Mouse (Mus musculus) adrenal gland, adult 8-10 months (tissue): ENCODE data around the gene Etnk1. TPM values are rescaled to one million over a fixed set of nuclear protein-coding genes. Genes with fewer than 3 reads are reported as not detected.
"Not testable (repeated sequence)": the region's sequence is repeated elsewhere in the genome, so short reads cannot be mapped to it uniquely, and the experiment has no call there.

Experiments used
- DNase-seq: peaks from one replicate; pipeline ENCODE4 v3.0.0; 2022
- total RNA-seq, 4 experiments: library from RNA; stranded (reverse); gene quantifications; 2 replicates each; pipeline ENCODE4 v1.2.4; 2022

The Etnk1 gene
- total RNA-seq, 4 experiments from 2014 or later: 126 to 142 (median 139) TPM

- DNase-seq: not testable (repeated sequence)
Measured at GRCm38 (mm10) chr6:143151081-143151995, 15.7 kb upstream of the Etnk1 start.

GRCm38 (mm10) chr6:143152321-143152827 lies 14.6 kb upstream of the Etnk1 start:
- peak; percentile 42 for DNase-seq

GRCm38 (mm10) chr6:143153160-143153559 lies 13.9 kb upstream of the Etnk1 start:
- DNase-seq: no peak

DNA sequence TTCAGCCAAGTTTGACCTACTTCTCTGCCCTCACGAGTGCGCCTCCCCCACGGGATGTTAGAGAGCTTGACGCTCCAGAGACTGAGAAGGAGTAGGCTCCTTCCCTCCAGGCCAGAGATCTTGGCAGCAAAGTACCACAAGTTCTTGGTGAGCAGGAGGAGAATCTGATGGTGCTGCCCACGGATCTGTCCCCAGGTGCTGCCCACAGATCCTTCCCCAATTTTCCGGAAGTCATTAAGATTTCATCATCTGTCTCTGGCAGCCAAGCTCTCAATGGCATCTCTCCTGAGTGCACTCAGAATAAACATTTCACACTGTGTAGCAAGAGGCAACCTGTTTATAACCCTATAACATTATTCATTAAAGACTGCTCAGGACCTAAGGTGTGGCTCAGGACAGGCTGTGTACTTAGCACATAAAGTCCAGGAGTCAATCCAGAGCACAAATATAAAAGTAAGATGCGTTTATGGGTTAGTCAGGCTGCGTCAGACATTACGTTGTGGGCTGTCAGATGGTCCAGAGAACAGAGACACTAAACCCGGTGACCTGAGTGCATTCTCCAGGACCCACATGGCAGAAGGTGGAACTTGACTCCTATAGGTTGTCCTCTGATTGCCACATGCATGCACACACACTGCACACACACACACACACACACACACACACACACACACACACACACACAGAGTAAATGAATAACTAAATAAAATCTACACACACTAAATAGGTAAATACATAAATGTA lies 13.1 kb upstream of the Etnk1 start:
- no peak for DNase-seq

GRCm38 (mm10) chr6:143154885-143155284 lies 12.1 kb upstream of the Etnk1 start:
- peak; percentile 54 for DNase-seq

GRCm38 (mm10) chr6:143155996-143156395 lies 11.0 kb upstream of the Etnk1 start:
- DNase-seq: no peak

DNA sequence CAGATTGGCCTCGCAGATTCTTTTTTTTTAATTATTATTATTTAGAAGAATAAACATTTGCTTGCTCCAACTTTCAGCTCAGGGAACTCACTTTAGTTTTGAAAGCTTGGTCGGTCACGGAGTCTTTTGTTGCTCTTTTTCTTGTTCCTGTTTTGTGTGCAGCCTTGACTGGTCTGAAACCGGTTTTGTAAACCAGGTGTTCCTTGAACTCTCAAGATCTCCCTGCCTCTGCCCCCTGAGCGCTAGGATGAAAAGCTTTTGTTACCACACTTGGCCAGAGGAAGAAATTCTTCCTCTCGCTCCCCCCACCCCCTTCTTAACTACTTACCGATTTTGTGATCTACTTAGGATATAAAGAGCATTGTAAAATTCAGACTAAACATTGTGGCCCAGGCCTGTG lies 10.3 kb upstream of the Etnk1 start:
- DNase-seq: no peak

- no peak for DNase-seq
Measured at GRCm38 (mm10) chr6:143157401-143157800, 9.6 kb upstream of the Etnk1 start.

- no peak for DNase-seq
Measured at GRCm38 (mm10) chr6:143160572-143161231, 6.3 kb upstream of the Etnk1 start.

DNA sequence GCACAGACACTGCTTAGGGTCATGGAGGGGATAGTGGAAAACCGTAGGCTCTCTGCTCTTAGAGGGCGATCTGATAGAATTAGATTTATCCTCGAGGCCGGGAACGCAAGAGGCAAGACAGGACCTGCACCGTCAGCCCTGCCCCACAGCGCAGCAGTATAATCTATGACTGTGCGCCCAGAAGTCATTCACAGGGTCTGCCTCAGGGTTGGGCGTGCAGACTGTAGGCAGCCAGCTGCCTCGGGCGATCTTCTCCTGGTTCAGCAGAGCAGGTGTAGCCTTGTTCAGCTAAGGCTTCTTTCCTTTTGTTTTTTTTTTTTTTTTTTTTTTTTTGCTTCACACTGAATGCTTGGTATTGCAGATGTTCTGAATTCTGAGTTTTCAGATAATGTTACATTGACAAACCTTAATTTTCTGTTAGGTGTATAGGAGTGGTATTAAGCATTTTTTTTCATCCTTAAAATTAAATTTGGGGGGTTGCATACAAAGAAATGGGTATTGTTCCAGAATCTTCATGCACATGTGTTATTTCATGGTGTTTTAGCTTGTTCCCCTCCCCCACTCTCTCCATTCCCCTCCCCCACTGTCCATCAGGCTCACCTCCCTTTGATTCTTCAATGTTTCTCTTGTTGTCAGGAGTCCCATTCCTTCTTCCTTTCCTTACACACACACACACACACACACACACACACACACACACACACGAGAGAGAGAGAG lies 4.7 kb upstream of the Etnk1 start:
- DNase-seq: no peak

GRCm38 (mm10) chr6:143163956-143164905 lies 2.8 kb upstream of the Etnk1 start:
- DNase-seq: no peak

DNA sequence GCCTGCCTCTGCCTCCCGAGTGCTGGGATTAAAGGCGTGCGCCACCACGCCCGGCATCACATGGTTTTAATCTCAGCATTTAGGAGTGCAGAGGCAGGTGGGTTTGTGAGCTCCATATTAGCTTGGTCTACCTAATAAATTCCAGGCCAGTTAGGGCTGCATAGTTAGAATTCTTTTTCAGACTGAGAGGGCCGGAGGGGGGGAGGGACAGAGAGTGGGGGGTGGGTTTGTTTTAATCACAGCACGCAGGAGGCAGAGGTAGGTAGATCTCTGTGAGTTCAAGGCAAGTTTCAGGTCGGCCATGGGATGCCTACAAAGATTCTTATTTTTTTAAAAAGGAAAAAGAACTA lies 2.1 kb upstream of the Etnk1 start:
- no peak for DNase-seq

- DNase-seq: no peak
Measured at GRCm38 (mm10) chr6:143165404-143166257, 1.4 kb upstream of the Etnk1 start.

GRCm38 (mm10) chr6:143167409-143167919 lies 443 bp downstream of the Etnk1 start:
- no peak for DNase-seq

DNA sequence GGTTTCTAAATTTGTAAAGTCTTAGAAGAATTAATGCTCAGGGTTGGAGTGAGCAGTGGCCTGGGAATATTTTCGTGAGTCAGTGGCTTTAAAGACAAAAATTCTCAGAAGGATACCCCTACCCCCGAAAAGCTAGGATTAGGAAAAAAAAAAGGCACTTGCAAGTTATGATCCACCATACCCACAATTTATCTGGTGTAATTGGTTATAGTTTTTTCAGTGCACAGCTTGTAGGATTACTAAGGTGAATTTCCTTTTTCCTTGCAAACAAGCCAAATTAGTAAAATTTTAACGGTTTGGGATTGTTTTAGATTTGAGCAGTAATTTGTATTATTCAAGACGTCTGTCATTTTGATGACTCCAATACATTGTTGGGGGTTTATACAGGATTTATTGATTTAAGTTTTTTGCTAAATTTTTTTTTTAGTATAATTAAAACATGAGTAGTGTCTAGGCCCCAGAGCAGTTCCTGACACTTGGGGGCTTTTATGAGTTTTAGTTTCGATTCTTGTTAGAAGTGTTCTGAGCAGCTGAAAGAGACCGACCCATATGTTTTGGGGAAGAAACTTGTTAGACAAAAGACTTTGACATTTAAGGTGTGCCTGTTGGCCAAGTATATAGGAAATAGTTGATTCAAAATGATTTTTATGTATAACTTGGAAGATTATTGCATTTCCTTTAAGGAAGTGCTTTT lies 1.1 kb downstream of the Etnk1 start:
- no peak for DNase-seq

- no peak for DNase-seq
Measured at GRCm38 (mm10) chr6:143169385-143169784, 2.4 kb downstream of the Etnk1 start.

- no peak for DNase-seq
Measured at GRCm38 (mm10) chr6:143170166-143170960, 3.3 kb downstream of the Etnk1 start.

DNA sequence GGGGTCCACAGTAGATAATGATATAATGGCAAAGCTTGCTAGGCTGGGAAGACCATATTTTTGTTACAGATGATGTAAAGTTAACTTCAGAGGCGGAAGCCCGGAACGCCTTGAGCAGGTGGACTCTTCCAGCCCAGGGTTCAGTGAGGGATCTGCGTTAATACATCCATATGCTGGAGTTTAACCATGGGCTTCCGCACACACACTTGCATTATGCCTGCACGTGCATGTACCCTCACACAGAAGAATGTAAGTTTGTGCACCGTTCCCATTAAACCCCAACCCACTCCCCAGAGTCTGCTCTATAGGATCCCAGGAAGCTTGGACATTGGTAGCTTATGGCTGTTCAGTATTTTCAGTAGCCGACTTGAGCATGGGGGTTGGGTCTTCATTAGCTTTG lies 4.0 kb downstream of the Etnk1 start:
- no peak for DNase-seq
